Mouse (Mus musculus): ENCODE results near the gene Cib2.
"Not testable (repeated sequence)": the region's sequence is repeated elsewhere in the genome, so short reads cannot be mapped to it uniquely, and the experiment has no call there.

The Cib2 gene

DNA sequence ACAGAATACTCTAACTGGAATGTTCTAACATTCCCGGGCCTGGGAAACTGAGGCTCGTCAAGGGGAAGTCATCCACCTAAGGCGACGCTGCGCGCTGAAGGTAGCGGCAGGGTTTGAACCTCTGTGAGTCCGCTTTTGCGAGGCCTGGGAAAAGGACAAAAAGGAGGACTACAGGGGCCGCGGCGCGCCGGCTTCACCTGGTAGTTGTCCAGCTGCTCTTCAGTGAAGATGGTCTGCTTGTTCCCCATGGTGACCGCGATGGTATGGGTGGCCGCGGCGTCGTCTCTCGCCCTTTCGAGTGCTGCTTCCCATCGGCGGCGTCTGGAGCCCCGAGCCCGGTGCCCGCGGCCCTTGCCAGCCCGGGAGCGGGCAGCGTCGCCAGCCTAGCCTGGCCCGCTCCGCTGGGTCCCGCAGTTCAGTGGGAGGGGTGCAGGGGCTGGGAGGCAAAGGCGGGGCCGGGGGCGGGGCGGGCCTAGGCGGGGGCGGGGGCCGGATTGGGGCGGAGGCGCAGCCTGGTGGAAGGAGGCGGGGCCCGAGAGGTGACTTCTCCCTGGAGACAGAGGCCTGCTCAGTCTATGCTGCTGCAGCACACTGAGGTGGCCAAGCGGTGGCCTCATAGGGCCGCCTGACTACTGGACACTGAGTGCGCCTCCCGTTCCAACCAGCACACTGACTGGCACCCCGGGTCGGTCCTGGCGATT is at the start of gene Cib2:
Gene Cib2 (minus strand): TSS at position 448 of the 701 bp plus-strand sequence.
- peak; percentile 87 for DNase-seq

DNA sequence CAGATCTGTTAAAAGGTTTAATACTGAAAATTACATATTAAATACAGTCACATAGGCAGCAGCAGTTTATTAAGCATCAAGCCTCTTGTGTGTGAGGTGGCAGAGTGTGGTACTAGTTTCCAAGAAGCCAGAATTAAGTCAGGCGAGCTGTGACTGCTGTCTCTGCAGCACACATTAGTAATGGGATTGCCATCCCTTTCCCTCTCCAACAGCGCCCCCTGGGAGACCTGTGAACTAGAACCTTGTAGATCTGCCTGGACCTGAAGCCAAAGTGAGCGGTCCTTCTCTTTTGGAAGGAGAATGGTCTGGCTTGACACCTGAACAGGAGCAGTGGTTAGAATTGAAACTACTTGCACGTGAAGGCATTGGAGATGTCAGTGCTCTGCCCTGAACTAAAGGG is 44.9 kb upstream of the Cib2 start:
- peak; percentile 40 for DNase-seq

DNA sequence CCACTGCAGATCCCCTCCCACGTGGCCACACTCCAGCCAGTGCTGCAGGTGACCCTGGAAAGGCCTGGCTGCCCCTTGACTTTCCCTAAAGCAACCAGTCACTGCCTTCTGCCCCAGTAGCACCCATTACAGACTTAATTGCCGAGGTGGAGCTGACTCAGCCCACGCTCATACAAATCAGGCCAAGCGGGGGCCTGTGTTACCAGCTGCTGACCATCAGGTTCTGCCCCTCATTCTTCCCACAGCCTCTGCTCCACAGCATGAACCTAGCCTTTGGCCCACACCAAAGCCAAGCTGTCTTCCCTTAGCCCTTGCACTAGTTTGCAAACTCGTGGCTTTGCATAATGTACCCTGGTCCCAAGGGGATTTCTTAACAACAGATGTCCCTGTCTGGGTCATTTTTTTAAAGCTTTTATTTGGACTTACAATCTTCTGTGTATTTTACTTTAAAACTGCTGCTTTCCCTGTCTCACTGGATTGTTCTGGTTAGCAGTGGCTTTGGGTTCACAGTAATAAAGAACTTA is 44.2 kb upstream of the Cib2 start:
- no peak for DNase-seq

DNA sequence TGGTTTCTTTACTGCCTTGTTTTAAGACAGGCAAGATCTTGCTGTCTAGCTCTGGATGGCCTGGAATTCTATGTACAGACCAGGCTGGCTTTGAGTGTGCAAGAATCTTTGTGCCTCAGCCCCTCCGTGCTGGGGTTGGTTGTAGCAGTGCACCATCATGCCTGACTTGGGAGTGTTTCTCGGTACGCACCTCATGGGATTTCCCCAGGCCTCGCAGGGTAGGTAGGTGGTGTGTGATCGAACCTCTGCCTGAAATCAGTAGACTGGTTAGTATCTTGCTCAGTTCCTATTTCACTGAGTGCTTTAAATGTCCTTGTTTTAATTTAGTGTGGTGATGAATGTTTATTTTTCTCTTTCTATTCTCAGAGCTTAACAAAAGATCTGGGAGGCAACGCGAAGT is 42.9 kb upstream of the Cib2 start:
- no peak for DNase-seq

DNA sequence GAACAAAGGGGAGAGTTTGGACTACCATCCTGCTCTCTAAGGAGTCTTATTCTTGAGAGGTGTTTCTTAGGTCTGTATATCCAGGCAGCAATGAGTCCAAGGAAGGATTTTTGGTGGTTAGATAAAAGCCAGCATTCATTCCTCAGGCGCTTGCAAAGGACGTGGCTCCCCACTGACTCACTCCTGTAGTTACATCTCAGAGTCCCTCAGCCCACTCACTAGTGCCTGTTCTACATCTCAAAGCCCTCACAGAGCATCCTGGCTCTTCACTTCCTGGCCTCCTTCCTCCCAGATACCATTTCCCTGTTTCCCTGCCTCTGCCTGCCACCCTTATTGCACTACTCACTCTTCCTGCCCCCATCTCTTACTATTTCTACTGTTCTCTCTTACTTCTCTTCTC is 42.4 kb upstream of the Cib2 start:
- no peak for DNase-seq

DNA sequence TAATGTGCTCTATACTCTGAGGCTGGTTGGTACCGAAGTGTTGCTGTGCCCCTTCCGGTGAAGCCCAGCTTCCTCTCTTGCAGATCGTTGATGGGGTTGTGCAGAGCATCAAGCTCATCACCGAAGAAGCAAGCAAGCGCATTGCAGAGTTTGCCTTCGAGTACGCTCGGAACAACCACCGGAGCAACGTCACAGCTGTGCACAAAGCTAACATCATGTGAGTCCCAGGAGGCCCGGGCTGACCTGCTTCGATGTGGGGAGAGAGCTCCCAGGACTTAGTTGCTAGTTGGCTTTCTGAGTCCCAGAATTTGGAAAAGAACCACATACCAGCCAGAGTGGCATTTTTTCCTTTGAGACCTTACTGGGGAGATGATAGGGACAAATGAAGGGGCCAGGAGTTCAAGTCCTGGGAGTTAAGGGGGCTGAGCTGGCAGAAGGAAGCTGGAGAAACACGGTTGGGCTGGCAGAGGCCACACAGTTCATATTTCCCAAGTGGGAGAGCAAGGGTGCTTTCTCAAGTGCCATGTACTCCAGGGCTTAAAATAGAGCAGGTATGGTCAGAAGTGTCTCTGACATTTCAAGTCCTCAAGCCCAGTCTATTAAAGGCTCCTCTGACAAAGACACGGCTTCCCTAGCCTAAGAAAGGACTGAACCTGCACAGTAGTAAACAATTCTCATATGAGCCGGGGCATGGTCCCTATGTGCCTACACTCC is 36.9 kb upstream of the Cib2 start:
- no peak for DNase-seq

DNA sequence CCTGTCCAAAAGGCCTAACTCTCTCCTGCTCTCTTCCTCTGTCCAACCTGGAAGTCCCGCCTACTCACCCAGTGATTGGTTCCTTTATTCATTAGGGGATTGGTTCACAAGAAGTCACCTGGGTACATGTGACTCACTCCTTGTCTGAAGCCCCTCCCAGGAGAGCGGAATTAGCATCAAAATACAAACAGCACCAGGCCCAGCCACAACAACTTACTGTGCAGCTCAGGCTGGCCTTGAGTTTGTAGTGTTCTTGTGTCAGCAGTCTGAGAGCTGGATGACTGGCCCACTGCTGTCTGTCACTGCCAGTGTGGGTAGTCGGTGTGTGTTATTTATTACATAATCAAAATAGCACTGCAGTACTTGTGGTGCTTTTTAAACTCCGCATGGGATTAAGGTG is 33.6 kb upstream of the Cib2 start:
- DNase-seq, result not testable (repeated sequence)

DNA sequence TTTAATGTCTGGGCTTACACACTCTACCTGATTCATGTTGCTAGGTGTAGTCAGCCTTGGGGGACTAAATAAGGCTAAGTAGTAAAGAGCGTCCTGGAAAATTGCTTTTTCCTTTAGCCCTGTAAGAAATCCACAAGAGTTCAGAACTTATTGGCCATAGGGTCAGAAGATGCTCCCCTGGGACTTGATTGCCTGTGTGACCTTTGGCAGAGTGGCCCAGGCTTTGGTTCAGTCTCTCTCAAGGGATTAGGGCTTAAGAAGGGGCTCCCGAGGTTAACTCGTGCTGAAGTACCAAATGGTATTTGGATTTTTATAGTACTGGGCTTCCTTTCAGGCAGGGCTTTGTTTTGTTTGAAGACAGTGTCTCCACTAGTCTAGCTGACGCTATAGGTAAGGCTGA is 27.8 kb upstream of the Cib2 start:
- no peak for DNase-seq

DNA sequence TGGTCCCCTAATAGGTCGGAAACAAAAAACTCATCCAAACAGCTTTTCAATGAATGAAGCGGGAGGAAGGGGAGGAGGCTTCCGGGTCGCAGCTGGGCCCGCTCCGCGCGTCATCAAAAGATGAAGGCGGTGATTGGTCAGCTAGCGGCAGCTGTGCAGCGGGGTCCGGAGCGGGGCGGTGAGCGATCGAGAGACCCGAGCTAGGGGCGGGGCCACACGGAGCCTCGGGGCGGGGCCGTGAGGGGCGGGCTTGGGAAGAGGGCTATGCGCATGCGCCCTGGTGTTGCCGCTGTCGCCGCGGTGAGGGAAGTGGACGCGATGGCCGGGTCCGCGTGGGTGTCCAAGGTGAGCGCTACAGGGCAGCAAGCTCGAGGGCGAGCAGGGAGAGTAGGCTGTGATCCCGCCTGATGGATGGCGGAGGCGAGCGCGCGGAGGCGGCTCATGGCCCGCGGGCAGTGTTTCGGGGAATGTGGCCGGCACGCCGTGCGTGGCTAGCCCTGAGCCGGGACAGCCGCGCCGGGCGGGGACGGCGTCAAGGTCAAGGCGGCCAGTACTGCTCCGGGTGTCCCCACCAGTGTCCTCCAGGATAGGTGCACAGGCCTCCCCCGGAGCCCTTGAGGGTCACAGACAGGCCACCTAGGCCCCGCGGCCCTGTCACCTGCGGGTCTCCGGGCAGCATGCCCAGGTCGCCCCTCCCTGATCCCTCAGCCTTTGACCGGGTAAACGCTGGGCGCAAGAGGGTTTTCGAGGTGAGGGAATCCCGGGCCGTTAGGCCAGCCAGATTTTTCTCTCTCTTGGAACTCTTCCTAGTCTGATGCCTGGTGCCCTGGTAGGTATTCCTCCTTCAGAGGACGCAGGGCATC is 26.4 kb upstream of the Cib2 start, which contains the start of gene Idh3a:
Gene Idh3a (plus strand): TSS at position 136 of the 863 bp plus-strand sequence.
- DNase-seq, result peak; percentile 94

DNA sequence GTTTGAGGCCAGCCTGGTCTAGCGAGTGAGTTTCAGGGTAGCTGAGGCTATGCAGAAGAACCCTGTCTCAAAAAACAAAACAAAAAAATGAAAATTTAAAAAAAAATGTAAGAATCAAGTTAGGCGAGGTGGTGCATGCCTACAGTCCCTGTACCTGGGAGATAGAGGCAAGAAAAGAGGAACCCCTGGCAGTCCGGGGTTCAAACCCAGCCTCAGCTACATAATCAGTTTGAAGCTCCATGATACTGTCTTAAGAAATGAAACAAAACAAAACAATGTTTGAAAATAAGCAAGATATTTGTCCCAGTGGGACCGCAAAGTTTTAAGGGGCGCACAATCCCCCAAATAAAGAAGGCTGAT is 25.8 kb upstream of the Cib2 start:
- no peak for DNase-seq

DNA sequence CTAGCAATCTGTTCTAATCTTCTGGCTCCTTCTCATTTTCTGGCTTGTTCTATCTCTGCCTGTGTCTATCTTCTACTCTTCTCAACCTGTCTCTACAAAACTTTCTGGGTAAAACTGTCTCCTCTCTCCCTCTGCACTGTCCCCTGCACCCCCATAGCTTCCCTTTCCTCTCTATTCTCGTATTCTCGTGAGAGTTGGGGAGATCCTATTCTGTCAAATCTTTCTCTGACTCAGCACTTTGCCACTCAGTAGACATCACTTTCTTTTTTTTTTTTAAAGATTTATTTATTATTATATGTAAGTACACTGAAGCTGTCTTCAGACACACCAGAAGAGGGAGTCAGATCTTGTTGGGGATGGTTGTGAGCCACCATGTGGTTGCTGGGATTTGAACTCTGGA is 24.1 kb upstream of the Cib2 start:
- not testable (repeated sequence) for DNase-seq

DNA sequence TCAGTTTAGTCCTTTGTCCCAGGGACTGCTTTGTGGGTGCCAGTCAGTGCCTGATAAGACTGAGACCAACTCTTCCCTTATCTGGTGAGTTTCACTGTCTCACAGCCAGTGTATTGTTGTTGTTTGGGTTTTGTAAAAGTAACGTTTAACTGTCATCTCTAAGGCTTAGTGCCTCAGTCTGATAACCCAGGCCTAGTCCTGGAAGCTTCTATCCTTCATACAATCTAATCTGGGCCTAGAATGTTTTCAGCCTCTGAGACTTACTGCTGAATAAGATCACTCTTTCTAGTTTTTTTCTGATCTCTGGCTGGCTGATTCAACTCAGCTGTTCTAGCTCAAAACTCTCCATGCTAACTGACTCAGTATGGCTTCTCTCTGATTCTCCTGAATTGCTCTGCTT is 23.7 kb upstream of the Cib2 start:
- DNase-seq, result no peak

DNA sequence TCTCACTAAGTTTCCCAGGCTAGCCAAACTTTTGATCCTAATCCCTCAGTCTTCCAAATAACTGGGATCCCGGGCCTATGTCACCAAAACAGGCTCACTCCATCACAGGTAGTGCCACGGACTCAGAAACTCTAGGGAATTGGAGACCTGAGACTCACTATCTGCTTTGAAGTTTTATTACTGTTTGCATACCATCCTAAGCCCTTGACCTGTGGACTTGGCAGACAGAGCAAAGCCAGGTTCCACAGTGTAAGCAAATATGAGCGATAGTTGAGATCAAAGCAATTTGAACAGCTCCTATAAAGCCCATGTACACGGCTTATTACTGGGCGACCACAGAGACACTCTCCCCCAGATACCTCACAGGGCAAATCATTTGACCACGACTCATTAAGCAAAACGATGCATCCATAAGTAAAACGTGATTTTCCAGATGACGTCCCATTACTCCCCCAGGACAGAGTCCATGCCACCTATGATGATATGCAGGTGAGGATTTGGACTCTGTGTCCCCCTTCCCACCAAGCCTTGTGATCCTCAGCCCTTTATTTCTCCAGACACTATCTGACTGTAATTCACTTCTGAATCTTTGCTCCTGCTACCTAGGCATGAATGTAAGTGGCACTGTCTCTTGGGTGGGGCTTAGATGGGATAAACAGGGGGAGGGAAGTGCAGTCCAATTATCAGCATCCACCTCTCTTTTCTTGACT is 11.3 kb upstream of the Cib2 start:
- no peak for DNase-seq

DNA sequence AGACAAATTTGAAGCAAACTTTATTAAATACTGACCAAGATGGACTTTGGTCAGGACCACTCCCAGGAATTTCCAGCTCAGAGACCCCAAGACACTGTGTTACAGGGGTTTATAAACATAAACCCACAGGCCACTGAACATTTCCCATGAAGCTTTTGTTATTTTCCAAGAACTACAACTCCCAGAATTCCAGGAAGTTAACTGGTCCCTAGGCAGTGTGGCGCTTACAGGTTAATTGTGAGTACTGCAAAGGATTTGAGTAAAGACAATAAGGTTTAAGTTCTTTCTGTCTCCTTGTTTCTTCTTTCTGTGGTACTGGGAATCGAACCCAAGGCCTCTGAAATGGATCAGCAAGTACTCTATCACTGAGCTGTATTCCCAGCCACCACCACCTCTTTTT is 8.7 kb upstream of the Cib2 start:
- no peak for DNase-seq

DNA sequence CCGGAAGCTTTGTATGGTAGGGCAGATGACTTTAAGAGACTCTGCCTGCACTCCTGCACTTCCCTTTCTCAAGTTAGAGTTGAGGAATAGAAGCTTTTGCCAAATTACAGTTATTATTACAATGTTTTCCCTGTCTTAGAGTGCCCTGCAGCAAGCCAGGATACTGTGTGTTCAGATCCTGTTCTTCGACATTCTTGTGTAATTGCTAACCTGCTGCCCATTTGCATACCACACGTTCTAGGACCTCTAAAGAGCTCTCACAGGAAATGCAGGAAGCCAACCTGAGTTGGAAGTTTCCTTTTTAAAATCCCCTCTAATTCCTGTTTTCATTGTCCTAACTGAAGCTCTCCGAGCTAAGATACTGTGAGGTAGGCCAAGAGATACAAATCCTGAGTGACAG is 6.9 kb upstream of the Cib2 start:
- no peak for DNase-seq

DNA sequence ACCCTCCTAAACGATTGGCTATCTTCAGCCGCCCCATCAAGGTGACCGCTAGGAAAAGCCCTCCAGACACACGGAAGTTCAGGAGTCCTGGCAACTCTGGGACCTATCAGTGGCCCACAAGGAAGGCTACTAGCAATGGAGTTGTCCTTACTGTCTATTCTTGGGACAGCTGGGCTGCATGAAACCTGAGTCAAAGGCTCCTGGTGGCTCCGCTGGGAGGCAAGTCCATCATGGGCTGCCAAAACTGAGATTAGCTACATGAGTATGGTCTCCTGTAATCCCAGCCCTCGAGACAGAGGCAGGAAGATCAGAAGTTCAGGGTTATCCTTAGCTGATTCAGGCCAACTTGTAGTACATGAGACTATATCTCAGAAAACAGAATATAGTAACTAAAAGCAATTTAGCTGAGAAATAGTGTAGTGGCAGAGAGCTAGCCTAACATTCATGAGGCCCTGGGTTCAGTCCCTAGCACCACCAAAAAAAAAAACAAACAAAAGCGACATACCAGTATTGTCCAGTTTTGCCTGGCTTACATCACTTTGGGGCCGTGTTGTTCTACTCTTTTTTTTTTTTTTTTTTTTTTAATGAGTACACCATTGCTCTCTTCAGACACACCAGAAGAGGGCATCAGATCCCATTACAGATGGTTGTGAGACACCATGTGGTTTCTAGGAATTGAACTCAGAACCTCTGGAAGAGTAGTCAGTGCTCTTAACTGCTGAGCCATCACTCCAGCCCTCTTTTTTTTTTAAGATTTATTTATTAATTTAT is 998 bp upstream of the Cib2 start:
- no peak for DNase-seq

DNA sequence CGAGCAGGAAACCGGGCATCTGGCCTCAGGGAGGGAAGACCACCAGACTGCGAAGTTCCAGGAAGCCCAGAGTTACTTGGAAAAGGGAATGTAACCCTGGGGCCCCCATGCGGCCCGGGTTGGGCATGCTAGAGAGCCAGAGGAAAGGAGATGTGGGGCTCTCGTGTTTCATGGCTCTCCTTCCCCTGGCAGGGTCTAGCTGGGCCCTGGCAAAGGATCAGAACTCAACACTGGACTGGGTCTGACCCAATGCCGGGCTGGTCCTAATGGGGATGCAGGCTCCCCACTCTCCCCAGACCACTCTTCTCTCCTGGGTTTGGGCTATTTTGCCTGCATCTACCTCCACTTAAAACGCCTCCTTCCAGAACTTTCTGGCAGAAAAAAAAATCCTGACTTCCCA is 1.3 kb downstream of the Cib2 start:
- peak; percentile 33 for DNase-seq

DNA sequence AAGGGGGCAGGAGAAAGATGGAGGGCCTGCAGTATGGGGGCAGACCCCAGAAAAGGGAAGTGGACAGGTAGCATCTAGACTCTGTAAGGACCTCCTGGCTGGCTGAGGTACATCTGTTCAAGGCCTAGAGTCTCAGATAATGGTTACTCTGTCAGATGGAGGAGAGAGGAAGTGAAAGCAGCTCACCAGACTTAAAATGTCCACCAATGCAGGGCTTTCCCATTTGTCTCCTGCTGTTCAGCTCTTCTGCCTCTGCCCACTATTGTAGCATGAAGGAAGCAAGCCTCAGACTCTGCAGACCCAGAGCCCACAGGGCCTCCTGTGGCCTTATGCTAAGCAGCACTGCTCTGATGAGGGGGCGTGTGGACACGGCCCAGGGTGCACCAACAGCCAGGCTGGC is 5.0 kb downstream of the Cib2 start:
- DNase-seq, result no peak

DNA sequence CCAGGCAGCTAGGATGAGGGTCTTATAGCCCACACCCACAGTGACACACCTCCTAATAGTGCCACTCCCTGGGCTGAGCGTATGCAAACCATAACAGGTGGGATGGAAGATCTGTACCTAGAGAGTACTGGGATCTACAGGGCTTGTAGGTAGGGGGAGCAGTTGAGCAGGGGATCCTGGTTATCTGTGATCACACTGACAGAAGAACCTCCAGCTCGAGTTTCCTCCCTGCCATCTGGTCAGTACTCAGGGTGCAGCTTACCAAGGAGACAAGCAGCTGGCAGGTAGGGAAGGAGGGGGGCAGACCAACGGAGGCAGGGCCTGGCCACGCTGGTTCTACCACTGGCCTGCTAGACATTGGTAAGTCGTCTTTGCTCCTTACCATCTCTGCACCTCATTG is 7.6 kb downstream of the Cib2 start:
- DNase-seq, result peak; percentile 79

DNA sequence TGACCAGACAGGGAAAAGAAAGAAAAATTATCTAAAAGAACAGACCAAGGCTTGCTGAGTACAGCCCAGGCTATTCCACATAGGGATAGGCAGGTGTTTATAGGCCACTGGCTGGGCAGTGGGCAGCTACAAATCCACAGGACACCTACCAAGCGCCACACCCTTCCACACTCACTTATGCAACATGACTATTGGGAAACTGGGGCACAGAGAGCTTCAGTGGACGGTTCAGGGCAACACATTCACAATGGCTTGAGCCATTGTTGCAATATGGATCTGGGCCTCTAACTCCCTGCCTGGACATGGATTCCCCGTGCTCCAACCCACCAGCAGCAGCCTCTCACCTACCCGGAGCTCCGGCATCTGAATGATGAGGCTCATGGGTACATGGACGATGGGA is 10.6 kb downstream of the Cib2 start:
- no peak for DNase-seq

DNA sequence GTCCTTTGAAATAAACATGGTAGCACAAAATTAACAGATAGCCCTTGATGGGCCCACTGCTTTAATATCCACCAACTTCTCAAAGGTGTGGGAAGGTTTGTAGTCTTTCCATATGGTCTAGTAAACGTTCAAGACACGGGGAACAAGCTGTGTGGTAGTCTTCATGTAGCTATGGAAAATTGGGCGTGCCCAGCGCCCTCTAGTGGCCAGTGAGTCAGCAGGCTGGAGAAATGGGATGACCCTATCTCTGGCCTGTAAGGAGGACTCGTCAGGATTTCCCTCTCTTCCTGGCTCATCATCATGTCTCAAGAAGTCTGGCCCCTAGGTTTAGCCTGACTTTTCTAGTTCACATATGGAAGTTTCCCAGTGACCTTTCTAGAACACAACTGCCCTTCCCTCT is 12.5 kb downstream of the Cib2 start:
- peak; percentile 64 for DNase-seq

DNA sequence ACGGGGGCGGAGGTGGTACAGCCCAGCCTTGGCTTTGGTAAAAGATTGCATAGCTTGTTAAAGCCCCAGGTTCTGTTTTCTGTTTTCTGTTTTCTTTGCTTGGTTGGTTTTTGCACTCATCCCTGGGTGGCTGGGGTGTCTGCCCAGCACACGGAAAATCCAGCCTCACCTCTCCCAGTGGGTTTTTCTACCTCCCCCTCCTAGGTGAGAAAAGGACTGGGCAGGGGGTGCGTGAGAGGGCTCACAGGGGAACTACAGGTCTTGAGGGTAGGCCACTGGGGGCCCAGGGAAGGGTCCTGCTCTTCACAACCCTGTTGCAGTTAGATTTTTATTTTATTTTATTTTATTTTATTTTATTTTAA is 15.1 kb downstream of the Cib2 start:
- no peak for DNase-seq
